Mouse (Mus musculus): ENCODE measurements around the gene Ilf2.

Ilf2 gene

GRCm38 (mm10) chr3:90462579-90462978, 13.3 kb upstream of the Ilf2 start:
- no peak for DNase-seq (ENCODE audit: low read depth, low spot score)

GRCm38 (mm10) chr3:90464552-90465080, 11.3 kb upstream of the Ilf2 start:
- no peak for DNase-seq (ENCODE audit: low read depth, low spot score)

GRCm38 (mm10) chr3:90465081-90465685, 10.7 kb upstream of the Ilf2 start:
- no peak for DNase-seq (ENCODE audit: low read depth, low spot score)

- no peak for DNase-seq (ENCODE audit: low read depth, low spot score)
Observed at GRCm38 (mm10) chr3:90465686-90466310, 10.1 kb upstream of the Ilf2 start, which contains the start of gene Npr1. TSS of gene Npr1 (minus strand) at chr3:90465866.

- DNase-seq (ENCODE audit: low read depth, low spot score): no peak
Observed at GRCm38 (mm10) chr3:90466311-90466766, 9.6 kb upstream of the Ilf2 start.

- no peak for DNase-seq (ENCODE audit: low read depth, low spot score)
Observed at GRCm38 (mm10) chr3:90467618-90468300, 8.2 kb upstream of the Ilf2 start.

- DNase-seq (ENCODE audit: low read depth, low spot score): no peak
Observed at GRCm38 (mm10) chr3:90472213-90472612, 3.7 kb upstream of the Ilf2 start.

DNA sequence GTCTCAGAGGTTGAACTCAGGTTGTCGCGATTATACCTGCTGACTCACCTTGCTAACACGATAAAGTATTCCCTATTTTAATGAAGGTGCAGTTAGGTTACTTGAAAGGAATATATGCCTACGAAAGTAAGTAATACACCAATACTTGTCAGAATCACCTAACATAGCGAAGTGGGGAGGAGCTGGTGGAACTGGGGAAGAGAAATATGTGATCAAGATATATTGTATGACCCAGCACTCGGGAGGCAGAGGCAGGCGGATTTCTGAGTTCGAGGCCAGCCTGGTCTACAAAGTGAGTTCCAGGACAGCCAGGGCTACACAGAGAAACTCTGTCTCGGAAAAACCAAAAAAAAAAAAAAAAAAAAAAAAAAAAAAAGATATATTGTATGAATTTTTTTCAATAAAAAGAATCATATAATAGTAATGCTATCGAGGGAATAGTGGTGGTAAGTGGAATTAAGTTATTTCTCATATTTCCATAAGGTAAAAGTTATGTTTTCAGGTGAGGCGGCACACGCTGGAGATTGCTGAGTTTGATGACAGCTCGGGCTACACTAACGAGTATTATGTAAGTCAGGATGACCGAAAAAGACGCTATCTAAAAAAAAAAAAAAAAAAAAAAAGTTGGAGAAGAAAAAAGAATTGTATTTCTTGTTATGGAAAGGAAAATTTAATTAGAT, 635 bp upstream of the Ilf2 start:
- no peak for DNase-seq (ENCODE audit: low read depth, low spot score)

DNA sequence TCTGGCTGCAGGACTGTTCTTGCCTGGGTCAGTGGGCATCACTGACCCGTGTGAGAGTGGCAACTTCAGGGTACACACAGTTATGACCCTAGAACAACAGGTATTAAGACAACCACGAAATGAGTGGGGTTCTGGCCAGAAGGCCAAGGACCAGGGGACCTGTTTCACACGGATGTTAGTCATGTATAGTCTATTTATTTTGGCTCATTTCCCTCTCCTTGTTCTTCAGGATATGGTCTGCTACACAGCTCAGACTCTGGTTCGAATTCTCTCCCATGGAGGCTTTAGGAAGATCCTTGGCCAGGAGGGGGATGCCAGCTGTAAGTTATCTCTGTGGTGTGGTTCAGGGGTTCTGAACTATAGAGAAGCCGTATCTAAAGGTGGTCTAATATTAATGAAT, 11.1 kb downstream of the Ilf2 start:
- DNase-seq (ENCODE audit: low read depth, low spot score): no peak

DNA sequence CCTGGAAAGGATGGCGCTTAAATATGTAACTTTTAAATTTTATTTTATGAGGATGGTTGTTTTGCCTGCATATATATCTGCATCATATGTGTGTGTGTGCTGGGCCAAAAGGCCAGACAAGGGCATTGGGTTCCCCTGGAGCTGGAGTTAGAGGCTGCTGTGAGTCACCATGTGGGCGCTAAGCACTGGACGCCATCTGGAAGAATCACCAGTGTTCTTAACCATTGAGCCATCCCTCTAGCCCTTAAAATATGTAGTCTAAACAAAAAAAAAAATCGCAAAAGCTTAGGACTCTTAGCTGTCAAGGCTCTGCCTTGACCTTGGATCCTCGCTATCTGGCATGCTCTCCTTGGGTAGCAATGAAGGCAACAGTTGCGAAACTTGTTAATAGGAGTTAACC, 12.7 kb downstream of the Ilf2 start:
- DNase-seq (ENCODE audit: low read depth, low spot score): no peak

- DNase-seq (ENCODE audit: low read depth, low spot score): peak; percentile 90
Observed at GRCm38 (mm10) chr3:90490696-90491256, 14.8 kb downstream of the Ilf2 start, which contains the start of gene Snapin. TSS of gene Snapin (minus strand) at chr3:90491033.

DNA sequence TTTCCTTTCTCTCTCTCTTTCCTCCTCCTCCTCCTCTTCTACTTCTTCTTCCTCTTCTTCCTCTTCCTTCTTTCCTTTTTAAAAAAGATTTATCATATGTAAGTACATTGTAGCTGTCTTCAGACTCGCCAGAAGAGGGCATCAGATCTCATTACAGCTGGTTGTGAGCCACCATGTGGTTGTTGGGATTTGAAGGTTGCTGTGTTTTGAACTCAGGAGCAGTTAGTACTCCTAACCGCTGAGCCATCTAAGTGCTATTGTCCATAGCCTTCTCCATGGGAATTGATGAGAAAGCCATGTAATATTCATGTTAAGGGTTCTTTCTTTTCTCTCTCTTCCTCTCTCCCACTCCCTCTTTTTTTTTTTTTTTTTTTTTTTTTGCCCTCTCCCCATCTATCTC, 15.4 kb downstream of the Ilf2 start:
- DNase-seq (ENCODE audit: low read depth, low spot score): no peak

DNA sequence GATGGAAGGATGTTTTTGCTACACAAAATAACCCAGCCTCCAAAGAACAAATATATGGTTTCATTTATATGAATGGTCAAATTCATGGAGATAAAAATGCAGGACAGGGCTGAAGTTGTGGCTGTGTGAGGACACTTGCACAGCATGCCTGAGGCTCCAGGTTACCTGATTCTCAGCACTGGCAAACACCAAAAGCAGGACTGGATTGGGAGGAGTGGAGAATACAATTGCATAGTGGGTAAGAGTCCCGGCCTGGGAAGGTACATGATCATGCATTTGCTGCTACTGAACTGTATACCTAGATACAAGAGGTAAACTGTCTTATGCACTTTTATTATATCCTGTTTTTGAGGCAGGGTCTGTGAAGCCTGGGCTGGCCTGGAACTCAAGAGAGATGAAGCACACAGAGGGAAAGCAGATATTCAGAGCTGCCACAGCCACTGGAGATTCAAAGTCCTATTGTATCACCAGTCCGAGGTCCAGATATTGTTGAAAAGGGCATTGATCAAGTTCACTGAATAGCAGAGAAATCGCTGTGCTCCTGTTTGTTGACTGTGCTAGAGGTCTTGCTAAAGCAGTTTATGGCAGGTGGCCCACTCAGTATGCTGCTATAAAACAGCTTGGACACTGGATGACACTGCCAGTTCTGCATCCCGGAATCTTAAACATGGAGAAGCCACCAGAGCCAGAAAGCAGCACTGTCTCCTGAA, 18.1 kb downstream of the Ilf2 start:
- DNase-seq (ENCODE audit: low read depth, low spot score): no peak

DNA sequence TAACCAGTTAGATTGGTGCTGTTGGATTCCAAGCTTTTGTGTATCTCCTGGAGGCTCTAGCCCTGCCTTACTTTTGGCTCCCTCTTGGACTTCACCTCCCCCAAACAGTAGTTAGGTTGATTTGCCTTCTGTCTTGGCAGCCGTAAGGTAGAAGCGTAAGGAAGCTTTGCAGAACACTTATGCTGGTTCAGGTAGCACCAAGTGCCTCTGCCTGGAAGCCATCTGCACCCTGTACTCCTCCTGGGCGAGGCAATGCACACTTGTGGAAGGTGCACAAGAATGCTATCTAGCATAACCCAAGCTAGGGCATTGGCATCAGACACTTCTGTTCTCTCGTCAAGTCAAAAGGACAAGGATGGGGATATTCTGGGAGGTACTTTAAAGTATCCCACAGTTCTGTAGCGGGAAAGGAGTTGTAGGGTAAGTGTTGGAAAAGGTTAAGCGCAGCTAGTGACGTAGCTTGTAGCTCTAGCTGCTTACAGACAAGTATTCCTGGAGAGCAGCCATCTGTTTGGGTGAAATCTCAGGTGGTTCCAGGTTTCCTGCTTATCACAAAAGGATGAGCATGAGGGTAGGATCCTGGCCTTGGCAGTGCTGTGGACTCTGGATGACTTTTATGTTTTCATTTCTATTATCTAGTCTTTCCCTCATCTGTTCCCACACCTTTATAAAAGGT, 20.1 kb downstream of the Ilf2 start:
- no peak for DNase-seq (ENCODE audit: low read depth, low spot score)

GRCm38 (mm10) chr3:90497597-90497996, 21.7 kb downstream of the Ilf2 start:
- DNase-seq (ENCODE audit: low read depth, low spot score): no peak

DNA sequence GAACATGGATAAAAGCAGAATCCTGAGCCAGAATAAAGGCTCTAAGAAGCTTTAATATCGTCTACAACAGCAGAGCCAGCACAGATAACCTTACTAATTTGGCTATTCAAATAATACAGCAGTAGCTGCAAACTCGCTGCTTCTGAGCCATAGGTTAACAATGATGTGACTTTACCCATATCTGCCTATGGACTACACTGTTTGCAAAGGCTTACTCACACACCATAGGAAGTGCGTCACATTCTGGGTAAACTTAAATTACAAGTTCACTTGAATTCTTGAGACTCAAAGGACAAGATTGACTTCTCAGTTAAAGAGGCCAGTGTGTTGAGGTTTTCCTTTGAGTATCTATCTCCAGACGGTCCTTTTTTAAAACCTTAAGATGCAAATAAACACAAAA, 27.5 kb downstream of the Ilf2 start:
- no peak for DNase-seq (ENCODE audit: low read depth, low spot score)

DNA sequence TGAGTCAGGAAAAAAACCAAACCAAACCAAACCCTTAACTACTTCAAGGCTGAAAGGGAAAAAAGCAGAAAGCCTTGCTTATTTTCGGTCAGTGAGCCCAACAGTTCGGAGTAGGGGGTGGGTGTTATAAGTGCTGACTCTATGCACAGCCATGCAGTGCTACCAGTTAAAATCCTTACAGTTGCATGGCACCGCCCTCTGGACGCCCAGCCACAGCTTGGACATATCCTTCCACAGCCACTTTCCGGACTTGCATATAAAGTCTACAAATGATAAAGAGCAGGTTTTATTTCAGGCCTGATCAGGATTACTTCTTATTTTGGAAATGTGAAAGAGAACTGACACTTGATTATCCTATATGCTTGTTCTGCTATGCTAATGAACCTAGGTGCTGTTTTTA, 29.3 kb downstream of the Ilf2 start:
- no peak for DNase-seq (ENCODE audit: low read depth, low spot score)

GRCm38 (mm10) chr3:90506362-90506761, 30.4 kb downstream of the Ilf2 start:
- no peak for DNase-seq (ENCODE audit: low read depth, low spot score)

DNA sequence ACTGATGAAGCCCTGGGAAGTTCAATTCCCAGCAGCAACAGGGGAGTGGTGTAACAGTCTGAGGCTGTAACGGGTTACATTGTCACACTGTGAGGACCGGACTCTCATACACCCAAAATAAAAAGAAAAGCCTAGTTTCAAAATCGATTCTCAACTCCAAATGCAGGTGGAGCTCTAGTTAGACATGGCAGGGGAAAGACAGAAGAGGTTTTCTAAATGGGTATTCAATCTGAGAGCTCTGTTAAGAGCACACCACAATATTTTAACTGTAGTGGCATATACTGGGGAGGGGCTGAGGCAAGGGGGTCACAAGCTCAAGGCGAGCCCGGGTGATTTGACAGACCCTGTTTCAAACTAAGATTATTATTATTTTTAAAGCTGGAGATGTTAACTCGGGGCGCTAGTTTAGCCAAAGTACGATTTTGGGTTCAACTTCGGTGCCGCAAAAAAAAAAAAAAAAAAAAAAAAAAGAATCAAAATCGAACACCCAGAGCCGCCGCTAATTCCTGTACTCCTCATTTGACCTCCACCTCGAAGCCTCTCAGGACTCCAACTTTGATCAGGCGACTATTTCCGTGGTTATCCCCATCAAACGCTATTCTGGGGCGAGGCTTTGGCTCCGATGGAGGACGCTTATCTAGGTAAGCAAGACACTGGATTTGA, 32.5 kb downstream of the Ilf2 start:
- no peak for DNase-seq (ENCODE audit: low read depth, low spot score)
